Mouse (Mus musculus) telencephalon, adult 2 months (tissue): ENCODE data around the gene Gpalpp1.

ENCODE experiments used
- DNase-seq: peaks from one replicate; pipeline ENCODE4 v3.0.0-alpha.2; 2011; ENCODE audit warnings: low read depth, low spot score

Gpalpp1 gene

DNA sequence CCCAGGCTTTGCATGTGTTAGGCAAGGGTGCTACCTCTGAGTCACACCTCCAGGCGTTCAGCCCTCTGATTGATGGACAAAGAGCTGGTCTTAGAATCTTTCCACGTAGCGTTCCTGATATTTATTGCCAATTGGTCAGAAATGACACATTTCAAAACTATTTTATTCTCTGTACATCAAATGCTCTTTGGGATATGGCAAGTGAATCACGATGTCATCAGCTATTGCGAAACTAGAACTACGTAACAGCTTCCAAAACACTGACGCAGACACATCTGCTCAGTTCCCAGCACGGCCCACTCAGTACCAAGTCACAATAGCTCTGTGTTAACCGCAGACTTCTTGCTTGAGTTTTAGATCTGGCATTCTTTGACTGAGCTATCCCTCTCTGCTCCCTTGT is 11.0 kb downstream of the Gpalpp1 start:
- no peak for DNase-seq

DNA sequence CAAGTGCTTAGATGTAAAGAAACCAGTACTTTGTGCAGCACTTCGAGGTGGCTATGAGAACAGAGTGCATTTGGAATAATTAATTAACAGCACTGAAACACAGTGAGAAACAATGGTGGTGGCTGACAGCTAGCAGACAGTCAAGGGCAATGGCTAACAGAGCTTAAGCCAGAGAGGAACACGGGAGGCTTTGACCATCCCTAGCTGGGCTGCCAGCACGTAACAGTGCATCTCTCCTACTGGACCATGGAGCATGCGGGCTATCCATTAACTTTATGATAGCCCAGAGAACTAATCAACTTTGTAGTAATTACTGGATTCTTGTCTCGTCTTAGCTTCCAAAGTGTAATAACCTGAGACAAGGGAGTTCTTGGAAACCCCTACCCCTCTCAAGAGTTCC is 12.7 kb downstream of the Gpalpp1 start:
- DNase-seq, result no peak

DNA sequence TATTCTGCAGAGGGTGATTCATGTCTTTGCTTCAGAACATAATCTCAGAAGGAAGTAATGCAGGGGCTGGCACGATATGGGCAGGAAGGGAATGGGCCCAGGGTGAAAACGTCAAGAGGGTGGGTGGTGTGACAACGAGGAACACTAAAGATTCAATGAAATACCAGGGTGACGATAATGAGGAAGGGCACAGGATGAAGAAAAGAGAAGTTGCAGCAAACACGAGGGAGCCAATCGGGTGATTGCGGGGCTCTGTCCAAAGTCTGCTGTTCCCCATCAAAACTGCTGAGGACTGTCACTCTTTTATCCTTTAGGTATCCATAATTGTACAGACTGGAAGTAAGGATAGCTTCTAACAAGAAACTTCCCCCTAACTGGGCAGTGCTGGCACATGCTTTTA is 13.3 kb downstream of the Gpalpp1 start:
- DNase-seq, result no peak

DNA sequence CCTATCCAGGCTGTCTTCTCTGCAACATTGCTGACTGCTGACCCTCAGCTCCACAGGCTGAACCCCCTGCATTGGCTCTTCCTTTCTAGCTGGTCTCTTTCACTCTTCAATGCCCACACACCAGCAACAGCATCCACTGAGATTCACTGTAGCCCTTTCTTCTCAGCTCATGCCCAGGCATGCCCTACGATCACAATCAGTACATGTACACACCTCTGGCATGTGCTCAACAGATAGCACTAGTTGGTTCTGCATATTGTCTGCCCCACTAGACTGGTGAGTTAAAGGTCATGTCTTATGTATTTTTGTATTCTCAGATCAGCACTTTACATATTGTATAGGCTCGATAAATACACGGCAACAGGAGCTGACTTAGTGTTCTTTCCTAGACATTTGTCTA is 26.4 kb downstream of the Gpalpp1 start:
- no peak for DNase-seq

DNA sequence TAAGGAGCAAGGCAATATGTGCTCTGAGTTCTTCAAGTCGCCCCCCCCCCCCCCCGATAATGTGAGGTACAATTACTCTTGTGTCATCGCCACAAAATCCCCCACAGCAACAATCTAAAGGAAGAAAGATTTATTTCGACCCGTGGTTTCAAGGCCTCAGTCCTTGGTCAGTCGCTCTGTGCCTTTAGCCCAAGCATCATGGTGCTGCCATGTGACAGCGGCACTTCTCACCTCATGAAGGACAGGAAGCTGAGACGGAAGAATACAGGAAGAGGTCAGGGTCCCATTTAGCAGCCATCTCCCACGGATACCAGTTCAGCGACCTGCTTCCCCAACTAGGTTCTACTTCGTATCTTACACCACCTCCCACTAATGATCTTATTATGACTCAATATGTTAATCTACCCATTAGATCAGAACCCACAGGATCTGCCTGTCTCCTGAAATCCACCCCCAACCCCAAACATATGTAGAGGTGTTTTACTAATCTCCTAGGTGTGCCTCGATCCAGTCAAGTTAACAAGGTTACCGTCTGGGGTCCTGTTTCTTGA is 28.4 kb downstream of the Gpalpp1 start:
- DNase-seq, result no peak

DNA sequence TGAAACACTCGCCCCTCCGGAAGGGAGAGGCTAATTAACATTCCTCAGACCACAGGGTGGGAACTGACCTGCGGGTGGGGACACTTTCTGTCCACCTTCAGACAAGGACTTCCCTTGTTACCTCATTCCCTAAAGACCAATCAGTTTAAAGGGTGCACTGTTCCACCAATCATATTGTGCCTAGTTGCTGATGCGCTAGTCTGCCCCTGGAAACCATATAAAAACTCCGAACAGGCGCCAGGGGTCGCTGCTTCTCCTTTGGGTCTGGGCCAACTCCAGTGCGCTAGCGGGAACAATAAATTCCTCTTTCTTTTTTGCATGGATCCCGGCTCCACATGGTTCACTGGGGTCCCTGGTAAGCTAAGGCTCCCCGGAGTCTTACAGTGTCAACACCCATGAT is 29.1 kb downstream of the Gpalpp1 start:
- no peak for DNase-seq

DNA sequence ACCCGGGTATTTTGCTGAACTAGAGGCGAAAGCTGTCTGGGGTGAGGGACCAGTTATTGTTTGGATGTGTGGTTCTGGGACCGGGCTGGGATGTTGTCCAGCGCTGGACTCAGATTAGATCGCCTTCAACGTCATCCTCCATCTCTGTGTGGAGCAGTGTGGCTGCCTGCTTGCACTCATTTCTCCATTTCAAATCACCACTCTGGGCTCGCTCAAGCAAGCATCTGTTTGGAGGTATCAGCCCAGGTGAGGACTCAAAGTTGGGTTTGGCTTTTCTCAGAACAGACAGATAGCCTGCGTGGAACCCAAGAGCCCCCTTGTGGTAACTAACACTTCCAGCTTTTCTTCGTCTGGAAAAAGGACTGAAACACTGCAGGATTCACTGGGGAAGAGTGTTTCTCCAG is 33.5 kb downstream of the Gpalpp1 start:
- DNase-seq, result peak; percentile 58

DNA sequence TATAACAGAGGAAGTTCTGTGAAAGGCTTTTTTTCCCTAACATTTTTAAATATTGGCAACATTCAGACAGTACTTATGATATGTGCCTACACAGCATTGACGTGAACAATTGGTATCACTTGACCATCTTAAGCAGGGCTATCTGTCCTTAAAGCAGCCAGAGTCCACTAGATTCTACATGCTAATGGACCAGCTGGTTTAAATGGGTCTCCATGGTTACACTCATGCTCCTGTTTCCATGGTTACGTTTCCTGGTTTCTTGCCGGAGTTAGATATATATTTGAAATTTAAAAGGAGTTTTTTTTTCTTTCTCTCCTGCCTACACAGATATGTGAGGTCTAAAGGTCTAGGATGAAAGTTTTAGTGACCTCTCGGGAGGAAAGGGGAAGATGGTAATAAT is 34.0 kb downstream of the Gpalpp1 start:
- DNase-seq, result peak; percentile 49

DNA sequence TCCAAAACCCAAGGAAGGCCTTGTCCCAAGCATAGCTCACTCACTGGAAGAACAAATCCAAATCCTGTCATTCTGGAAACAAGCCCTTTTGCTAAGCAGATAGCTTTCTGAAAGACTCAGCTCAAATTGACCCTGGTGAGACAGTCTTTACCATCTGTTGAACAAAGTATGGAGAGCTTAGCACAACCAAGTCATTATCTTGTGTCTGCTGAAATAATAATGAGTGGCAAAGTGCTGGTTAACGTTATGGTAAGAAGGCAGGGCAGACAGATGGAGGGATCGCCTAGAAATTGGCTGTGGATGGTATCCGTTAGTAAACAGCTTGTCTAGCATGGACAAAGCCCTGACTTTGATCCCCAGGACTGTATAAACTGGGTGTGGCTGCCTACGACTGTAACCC is 34.8 kb downstream of the Gpalpp1 start:
- DNase-seq, result no peak

DNA sequence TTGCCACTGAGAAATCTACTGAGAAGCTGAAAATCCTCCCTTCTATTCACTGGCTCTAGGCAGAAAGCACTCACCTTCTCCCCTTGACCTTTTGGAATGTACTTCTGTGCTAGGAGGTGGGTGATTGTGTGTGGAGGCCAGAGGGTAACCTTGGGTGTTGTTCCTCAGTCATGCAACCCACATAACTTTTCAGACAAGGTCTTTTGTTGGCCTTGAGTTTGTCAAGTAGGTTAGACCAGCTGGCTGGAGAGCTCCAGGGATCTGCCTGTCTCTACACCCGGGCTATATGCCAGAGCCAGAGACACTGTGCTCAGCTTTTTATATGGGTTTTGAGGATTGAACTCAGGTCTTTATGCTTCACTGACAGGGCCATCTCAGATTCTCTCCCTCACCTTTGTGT is 36.4 kb downstream of the Gpalpp1 start:
- no peak for DNase-seq

DNA sequence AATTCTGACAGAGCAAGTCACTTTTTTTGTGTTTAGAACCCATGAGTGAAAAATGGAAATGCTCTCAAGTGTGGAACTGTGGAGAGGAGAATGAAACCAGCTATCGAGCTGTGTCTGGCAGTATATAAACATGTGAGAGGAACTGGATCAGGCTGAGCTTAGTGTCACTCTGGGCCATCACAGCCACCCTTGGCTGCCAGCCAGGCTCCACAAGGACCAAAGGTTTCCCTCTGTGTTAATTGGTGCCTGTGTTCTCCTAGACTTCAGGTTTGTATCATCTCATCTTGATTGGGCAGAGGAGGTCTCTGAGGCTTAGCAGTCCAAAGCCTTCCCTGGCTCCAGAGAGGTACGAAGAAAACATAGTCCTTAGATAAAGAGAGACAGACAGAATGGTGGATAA is 37.9 kb downstream of the Gpalpp1 start:
- no peak for DNase-seq

DNA sequence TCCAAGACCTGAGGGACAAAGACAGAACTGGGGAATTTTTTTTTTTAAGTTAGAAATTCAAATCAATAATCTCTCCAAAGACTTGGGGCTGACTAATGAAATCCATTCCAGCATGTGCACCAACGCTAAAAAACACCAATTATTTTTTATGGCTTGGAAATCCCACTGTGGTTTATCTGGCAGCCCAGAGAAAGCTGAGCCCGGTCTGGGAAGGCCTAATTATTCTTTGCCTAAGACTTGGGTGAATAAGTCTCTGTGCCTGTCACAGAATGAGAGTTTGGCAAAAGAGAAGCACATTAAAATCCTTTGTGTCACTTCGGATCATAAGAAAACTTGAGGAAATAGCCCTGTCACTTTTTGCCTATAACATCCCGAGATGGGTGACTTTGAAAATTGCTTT is 41.3 kb downstream of the Gpalpp1 start:
- no peak for DNase-seq

DNA sequence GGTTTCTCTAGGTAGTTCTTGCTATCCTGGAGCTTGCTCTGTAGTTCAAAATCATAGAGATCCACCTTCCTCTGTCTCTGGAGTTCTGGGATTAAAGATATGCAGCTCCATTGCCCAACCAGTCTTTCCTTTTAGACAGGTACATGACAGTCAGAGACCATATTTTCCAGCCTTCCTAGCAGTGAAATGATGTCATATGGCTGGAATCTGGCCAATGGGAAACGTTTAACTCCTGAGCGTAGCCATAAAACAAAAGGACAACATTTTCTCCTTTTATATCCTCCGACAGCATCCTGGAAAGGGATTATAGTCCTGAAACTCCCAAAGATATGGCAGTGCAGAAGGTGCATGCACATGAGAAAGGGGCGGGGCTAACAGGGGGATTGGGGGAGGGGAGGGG is 42.3 kb downstream of the Gpalpp1 start:
- DNase-seq, result no peak

DNA sequence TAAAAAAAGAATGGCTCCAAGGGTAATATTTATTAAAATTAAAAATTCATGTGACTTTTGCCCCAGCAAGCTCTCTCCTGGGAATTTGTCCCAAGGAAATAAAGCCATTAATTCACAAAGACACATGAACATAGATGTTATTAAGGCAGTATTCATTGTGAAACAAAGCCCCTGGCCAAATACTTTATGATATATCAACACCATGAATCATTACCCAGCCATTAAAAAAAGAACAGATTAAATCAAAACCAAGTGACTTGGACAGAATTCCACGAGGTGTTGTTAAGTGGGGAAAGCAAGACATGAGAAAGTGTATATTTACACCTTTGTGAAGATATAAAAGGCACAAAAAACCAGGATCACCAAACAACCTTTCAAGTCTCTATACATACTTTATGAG is 43.3 kb downstream of the Gpalpp1 start:
- DNase-seq, result no peak

DNA sequence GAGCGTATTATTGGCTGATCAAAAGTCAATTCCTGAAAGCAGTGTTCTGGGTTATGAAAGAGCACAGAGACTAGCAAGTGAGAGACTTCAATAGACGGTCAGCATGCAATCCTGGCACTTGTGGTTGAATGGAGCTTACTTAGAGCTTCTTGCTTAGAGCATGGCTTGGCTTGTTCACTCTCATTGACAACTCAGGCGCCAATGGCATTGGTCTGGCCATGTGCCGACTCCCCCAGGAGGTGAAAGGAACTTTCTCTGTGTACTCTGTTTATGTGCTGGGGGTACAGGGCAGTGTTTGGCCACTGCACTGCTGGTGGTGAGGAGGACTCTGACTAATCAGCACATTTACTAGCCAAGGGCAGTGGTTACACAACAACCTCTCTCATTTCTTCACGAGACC is 51.1 kb downstream of the Gpalpp1 start:
- no peak for DNase-seq

DNA sequence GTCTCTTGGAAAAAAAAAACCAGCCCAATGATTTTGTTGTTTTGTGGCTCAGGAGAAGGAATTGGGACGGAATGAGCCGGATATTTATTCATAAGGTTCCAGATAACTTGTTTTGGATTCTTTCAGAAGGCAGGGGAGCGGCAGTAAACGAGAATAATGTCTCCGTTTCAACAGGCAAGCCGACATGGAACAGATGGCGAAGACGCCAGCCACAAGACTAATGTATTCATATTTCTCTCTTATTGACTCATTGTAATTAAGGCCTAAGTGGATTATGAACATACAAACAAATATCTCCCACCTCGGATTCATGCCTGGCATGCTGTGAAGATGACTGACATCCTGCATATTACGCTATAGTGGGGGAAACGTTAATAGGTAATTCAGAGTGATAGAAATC is 56.8 kb downstream of the Gpalpp1 start:
- no peak for DNase-seq

DNA sequence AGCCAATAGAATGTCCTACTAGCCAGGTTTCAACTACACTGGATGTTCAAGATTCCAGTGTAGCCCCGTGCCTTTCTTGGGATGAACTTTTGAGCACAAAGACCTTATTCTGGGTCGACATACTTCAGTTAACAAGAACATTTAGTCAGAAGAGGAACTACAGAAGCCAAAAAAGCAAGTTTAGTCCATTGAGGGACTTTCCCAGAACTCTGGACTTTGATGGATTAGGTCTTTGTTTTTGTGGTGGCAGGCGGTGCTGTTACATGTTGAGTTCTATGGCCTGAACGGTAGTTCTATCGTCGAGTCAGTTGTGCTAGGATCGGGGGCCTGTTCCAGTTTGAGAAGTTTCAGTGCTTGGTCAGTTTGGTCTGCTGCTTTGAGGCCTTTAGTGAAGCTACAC is 58.6 kb downstream of the Gpalpp1 start:
- no peak for DNase-seq

DNA sequence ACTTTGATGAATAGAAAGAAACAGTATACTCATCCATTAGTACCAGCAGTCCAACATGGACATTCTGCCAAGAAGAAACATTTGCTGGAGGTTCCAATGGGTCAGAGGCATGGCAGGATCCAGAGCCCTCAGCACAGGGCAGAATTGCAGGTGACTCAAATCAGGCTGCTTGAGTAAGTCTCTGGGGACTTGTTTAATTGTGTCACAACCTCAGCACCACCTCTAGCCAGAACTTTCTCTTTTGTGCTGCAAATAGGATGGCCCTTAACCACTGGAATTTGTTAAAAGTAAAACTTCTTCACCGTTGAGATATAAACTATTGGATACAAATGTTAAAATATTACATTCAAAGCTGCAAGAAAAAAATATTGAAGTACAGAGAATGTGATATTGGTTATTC is 64.8 kb downstream of the Gpalpp1 start:
- DNase-seq, result no peak

DNA sequence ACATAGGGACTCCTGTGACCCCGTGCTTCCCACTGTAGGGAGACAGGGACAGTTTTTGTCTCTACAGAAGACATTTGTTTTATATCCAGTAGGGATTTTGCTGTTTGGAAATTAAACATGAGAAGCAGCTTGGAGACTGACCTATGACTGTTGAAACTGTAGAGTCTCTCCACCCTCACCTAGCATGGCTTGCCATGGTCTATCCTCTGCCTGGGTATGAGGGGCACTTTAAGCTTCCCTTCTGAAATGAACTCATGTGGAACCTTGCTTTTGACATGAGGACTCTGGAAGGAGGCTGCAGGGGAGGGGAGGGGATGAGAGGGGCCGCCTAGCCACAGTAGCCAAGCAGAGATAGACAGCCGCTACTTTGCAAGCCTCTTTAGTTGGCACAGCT is 66.4 kb downstream of the Gpalpp1 start:
- DNase-seq, result no peak

DNA sequence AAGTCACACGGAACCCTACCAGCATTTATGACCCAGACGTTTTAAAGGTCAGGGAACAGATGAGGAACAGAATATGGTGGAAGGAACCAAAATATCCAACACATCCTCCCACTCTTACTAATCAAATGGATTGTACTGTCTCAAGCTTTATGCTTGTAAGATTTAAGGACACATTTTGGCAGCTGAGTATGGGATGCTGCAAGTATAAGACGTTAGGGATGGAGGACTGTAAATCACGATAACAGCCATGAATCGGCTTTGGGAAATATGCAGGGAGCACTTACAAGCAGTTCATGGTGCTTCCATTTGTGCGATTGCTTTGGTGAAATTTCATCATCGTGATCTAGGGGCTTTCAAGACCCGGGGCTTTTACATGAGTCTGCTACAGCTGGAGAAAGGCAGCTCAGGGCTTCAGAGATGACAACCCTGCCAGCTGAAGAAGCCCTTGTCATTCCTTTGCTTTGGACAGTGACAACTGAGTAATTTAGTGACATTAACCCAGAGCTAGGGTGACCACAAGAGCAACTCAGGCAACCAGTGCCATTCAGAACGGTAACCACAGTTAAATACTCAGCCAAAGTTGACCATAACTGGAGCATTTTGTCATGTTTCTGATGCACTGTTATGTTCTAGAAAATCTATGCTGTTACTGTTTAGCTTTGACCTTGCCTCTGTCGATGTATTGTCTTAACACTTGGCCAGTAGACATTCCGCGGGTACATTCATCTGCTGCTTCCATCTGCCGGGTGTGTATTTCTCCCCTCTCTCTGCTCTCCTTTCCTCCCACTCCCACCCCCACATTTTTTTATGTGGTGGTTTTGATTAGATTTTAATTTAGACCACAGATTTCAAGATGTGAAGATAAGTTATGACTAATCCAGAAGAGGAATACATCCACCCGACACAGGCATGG is 67.1 kb downstream of the Gpalpp1 start:
- DNase-seq, result peak; percentile 38
